9 mouse cellular contexts compared by ENCODE assay signal in the genomic region with DNA sequence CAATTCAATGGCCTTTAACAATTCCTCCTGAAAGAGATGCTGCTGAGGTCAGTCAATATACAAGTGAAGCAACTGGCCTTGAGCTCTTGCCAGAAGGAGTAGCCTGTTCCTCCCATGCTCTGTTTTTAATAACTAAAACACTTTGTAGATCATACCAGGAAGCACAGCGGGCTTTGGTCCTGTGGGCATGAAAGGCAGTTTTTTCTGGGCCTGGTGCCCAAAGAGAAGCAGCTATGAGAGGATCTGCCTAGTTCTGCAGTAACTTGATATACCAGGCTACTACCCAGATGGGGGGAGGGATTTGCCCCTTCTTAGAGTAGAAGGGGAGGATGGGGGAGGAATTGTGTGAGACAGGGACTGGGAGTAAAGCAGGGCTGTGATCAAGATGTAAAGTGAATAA.
DNase-seq lines count a peak whose midpoint lies in the region; TF ChIP-seq lines count a peak whose summit lies in the region.
"Had no signal": no experiment of that assay in that cellular context is flagged by ENCODE, and none has a peak within 500 bp of the region (broad histone marks: within the 10 kb centered on the region; RNA-seq: fewer than 3 reads in every experiment).

No protein-coding gene starts in this region.

- H3K4me3 ChIP-seq in gastrocnemius, adult 2 months: no peak overlapping the region
- H3K4me3 ChIP-seq: midbrain, embryonic 12.5 days had no signal

- intact Hi-C loops in gastrocnemius, adult 2 months (cut with DNase I): no loop called here
- intact Hi-C loops in heart, postnatal 10 days (cut with DNase I): loop anchor here (10.0 kb wide), 1 partner anchor 81 kb away; no protein-coding TSS in a partner anchor

- TF ChIP-seq CTCF in gastrocnemius, adult 2 months (IDR thresholded peaks at IDR 0.05): no peak

- DNase-seq in gastrocnemius, adult 2 months: peak; percentile 35
- no peak for DNase-seq in gastrocnemius, postnatal 4 days (ENCODE audit: low spot score in 2 of 2)
- DNase-seq in MN1 (ENCODE audit: low spot score) (peak; percentile 57), adipocyte (ENCODE audit: low spot score) (no peak)
- peak; percentile 39 to 56 for DNase-seq in cerebellum, adult 18-20 months
- peak; percentile 59 to 73 for DNase-seq in heart, postnatal 10 days
- no peak for DNase-seq in kidney, postnatal 14 days
- no peak for DNase-seq in lung, postnatal 14 days

- no peak overlapping the region for H3K27ac ChIP-seq in gastrocnemius, adult 2 months
- H3K27ac ChIP-seq: midbrain, embryonic 12.5 days had no signal

Comparison
In these comparisons a context has a peak if more than half of its experiments do, and no peak if none do; other contexts are left out.
1. DNase-seq: peak in gastrocnemius, adult 2 months (single experiment), MN1 (single experiment), cerebellum, adult 18-20 months (2 of 2) and heart, postnatal 10 days (2 of 2); none in gastrocnemius, postnatal 4 days (0 of 2), kidney, postnatal 14 days (single experiment), lung, postnatal 14 days (single experiment) and adipocyte (single experiment).